Mouse (Mus musculus) MEL-GATA-1-ER (cell line): Measurements from ENCODE around the gene Clip2.
"Not testable (repeated sequence)": the region's sequence is repeated elsewhere in the genome, so short reads cannot be mapped to it uniquely, and the experiment has no call there.

ENCODE experiments used
- DNase-seq: peaks from one replicate; pipeline ENCODE4 v3.0.0-alpha.2; 2012; ENCODE audit warnings: low read depth; ENCODE audit errors: extremely low read depth

Clip2 gene

GRCm38 (mm10) chr5:134490465-134490864, 61.8 kb downstream of the Clip2 start:
- no peak for DNase-seq

GRCm38 (mm10) chr5:134489583-134489982, 62.7 kb downstream of the Clip2 start:
- DNase-seq = peak; percentile 47

GRCm38 (mm10) chr5:134488596-134488995, 63.6 kb downstream of the Clip2 start:
- DNase-seq = no peak

GRCm38 (mm10) chr5:134488042-134488441, 64.2 kb downstream of the Clip2 start:
- no peak for DNase-seq

- DNase-seq = peak; percentile 74
These were observed 66.2 kb downstream of the Clip2 start for GRCm38 (mm10) chr5:134485900-134486665.

GRCm38 (mm10) chr5:134485183-134485730, 67.0 kb downstream of the Clip2 start:
- no peak for DNase-seq

GRCm38 (mm10) chr5:134483291-134483690, 68.9 kb downstream of the Clip2 start:
- DNase-seq = no peak

- no peak for DNase-seq
These were observed 69.9 kb downstream of the Clip2 start for GRCm38 (mm10) chr5:134482331-134482730.

GRCm38 (mm10) chr5:134478886-134479285, 73.3 kb downstream of the Clip2 start:
- not testable (repeated sequence) for DNase-seq

GRCm38 (mm10) chr5:134475686-134476085, 76.5 kb downstream of the Clip2 start:
- not testable (repeated sequence) for DNase-seq

GRCm38 (mm10) chr5:134475006-134475605, 77.1 kb downstream of the Clip2 start:
- no peak for DNase-seq

GRCm38 (mm10) chr5:134473902-134474301, 78.3 kb downstream of the Clip2 start:
- DNase-seq = peak; percentile 39

- no peak for DNase-seq
These were observed 81.6 kb downstream of the Clip2 start for GRCm38 (mm10) chr5:134470538-134471169.

- no peak for DNase-seq
These were observed 82.6 kb downstream of the Clip2 start for GRCm38 (mm10) chr5:134469559-134470150.

- DNase-seq = no peak
These were observed 84.0 kb downstream of the Clip2 start for GRCm38 (mm10) chr5:134468158-134468765.

- no peak for DNase-seq
These were observed 85.1 kb downstream of the Clip2 start for GRCm38 (mm10) chr5:134467030-134467549.

- no peak for DNase-seq
These were observed 85.8 kb downstream of the Clip2 start for GRCm38 (mm10) chr5:134466296-134467029.

- DNase-seq = no peak
These were observed 87.0 kb downstream of the Clip2 start for GRCm38 (mm10) chr5:134465197-134465596.

- DNase-seq = no peak
These were observed 88.0 kb downstream of the Clip2 start for GRCm38 (mm10) chr5:134464225-134464624.

GRCm38 (mm10) chr5:134462731-134463130, 89.5 kb downstream of the Clip2 start:
- no peak for DNase-seq
